Mouse (Mus musculus) heart, postnatal 0 days (tissue): ENCODE data around the gene Rprml. TPM values are rescaled to one million over a fixed set of nuclear protein-coding genes. Genes with fewer than 3 reads are reported as not detected.
A peak's percentile ranks its signal among the peaks of the same experiment; 100 is the strongest.

Experiments used
- ATAC-seq: fragments of 200-750 bp; cut with Nextera tagmentation; 2 replicates; pipeline ENCODE4 v1.8.0; 2017; ENCODE audit warnings: low read depth, moderate number of reproducible peaks, moderate library complexity; ENCODE audit not compliant: insufficient read depth
- DNase-seq: peaks from one replicate; pipeline ENCODE4 v3.0.0-alpha.2; 2016; ENCODE audit warnings: low spot score
- H3K27ac ChIP-seq: fragments of 300-500 bp; sonication (generic); 2 replicates; pipeline ENCODE4 v1.5.1; 2014; ENCODE audit warnings: low read depth, mild to moderate bottlenecking
- H3K27me3 ChIP-seq: fragments of 300-500 bp; sonication (generic); 2 replicates; pipeline ENCODE4 v1.6.1; 2014; ENCODE audit warnings: low read length, mixed read lengths; ENCODE audit not compliant: control insufficient read depth, insufficient read depth
- H3K36me3 ChIP-seq: fragments of 300-500 bp; sonication (generic); replicated peaks from 2 replicates; pipeline ENCODE4 v1.6.1; 2014; ENCODE audit warnings: low read length, mixed read lengths; ENCODE audit not compliant: control insufficient read depth, insufficient read depth
- H3K4me1 ChIP-seq: fragments of 300-500 bp; sonication (generic); 2 replicates; pipeline ENCODE4 v1.6.1; 2014; ENCODE audit warnings: antibody characterized with exemption; ENCODE audit not compliant: control insufficient read depth, insufficient read depth
- H3K4me2 ChIP-seq: fragments of 300-500 bp; sonication (generic); 2 replicates; pipeline ENCODE4 v1.6.1; 2014; ENCODE audit warnings: low read depth, mild to moderate bottlenecking, low read length, moderate library complexity
- H3K4me3 ChIP-seq: fragments of 300-500 bp; sonication (generic); 2 replicates; pipeline ENCODE4 v1.5.1; 2014; ENCODE audit warnings: low read depth, low read length
- H3K9ac ChIP-seq: fragments of 300-500 bp; sonication (generic); replicated peaks from 2 replicates; pipeline ENCODE4 v1.6.1; 2014; ENCODE audit warnings: low read depth, low read length, mixed read lengths
- H3K9me3 ChIP-seq: fragments of 300-500 bp; sonication (generic); replicated peaks from 2 replicates; pipeline ENCODE4 v1.6.1; 2016; ENCODE audit warnings: low read length; ENCODE audit not compliant: control insufficient read depth
- CTCF ChIP-seq: IDR thresholded peaks from 2 replicates; pipeline ENCODE4 v1.5.1; 2016; ENCODE audit warnings: antibody characterized with exemption, control low read depth, low read depth
- EP300 ChIP-seq: IDR thresholded peaks from 2 replicates; pipeline ENCODE4 v1.6.1; 2016; ENCODE audit warnings: antibody characterized with exemption, low read depth
- WGBS: fragments of 180-500 bp; shearing (Covaris S2); extraction: QIAGEN DNeasy Blood & Tissue Kit; methylation state at CpG from one replicate; pipeline ENCODE4 v1.1.7; 2014; 5-methylcytosine and 5-hydroxymethylcytosine counted together
- polyA plus RNA-seq: library from polyadenylated mRNA; unstranded; fragments of >200 nt; fragmentation: Nextera tagmentation; extraction: Ambion mirVana; gene quantifications from 2 replicates; pipeline ENCODE4 v1.2.1, GENCODE M21; 2015
- total RNA-seq: library from RNA; depleted of rRNA; stranded (reverse); fragments of >200 nt; gene quantifications from 2 replicates; pipeline ENCODE4 v1.2.3, GENCODE M21; 2014; ENCODE audit warnings: low replicate concordance

The Rprml gene
- total and polyA plus RNA-seq, 2 experiments from 2014 or later = 0.15 TPM; not detected in 1

GRCm38 (mm10) chr11:103635481-103635880 lies 13.9 kb upstream of the Rprml start:
- no peak overlapping the region for H3K27ac ChIP-seq
- no peak for ATAC-seq

GRCm38 (mm10) chr11:103636261-103636660 lies 13.1 kb upstream of the Rprml start:
- TF ChIP-seq EP300 = no peak
- no peak for TF ChIP-seq CTCF
- DNase-seq (no peak), ATAC-seq (no peak)
- no peak overlapping the region for H3K27ac ChIP-seq
- no peak overlapping the region for H3K4me3 ChIP-seq
- peaks cover 32% of the 10 kb centered on the region for H3K27me3 ChIP-seq
- 71% methylated on average over 6 of the region's 6 CpGs for WGBS
- H3K9me3 ChIP-seq = no peaks in the 10 kb centered on the region
- H3K9ac ChIP-seq = no peak overlapping the region
- H3K4me2 ChIP-seq = no peak overlapping the region
- H3K4me1 ChIP-seq = no peaks in the 10 kb centered on the region
- H3K36me3 ChIP-seq = no peaks in the 10 kb centered on the region

More at GRCm38 (mm10) chr11:103635481-103635880, 13.9 kb upstream of the Rprml start:
- Histone ChIP-seq H3K27me3 (peaks cover 28% of the 10 kb centered on the region), H3K36me3 (no peaks in the 10 kb centered on the region), H3K9ac (no peak overlapping the region), H3K4me1 (no peaks in the 10 kb centered on the region), H3K4me3 (no peak overlapping the region), H3K4me2 (no peak overlapping the region), H3K9me3 (no peaks in the 10 kb centered on the region)
- TF ChIP-seq EP300 = no peak
- 58% methylated on average over 3 of the region's 3 CpGs for WGBS
- no peak for DNase-seq

- H3K27ac ChIP-seq = no peak within 1 kb of the TSS
- no peak within 1 kb of the TSS for H3K9ac ChIP-seq
- no peak for ATAC-seq
- H3K36me3 ChIP-seq = no peaks in the 10 kb centered on the region
- TF ChIP-seq EP300 = no peak
- TF ChIP-seq CTCF = no peak
- no peak for DNase-seq
- no peak within 1 kb of the TSS for H3K4me2 ChIP-seq
- no peaks in the 10 kb centered on the region for H3K4me1 ChIP-seq
- H3K9me3 ChIP-seq = no peaks in the 10 kb centered on the region
- 68% methylated on average over 3 of the region's 3 CpGs for WGBS
- no peak within 1 kb of the TSS for H3K4me3 ChIP-seq
- H3K27me3 ChIP-seq = peaks cover 32% of the 10 kb centered on the region
Measured at GRCm38 (mm10) chr11:103638790-103639189, 10.6 kb upstream of the Rprml start, which contains the start of gene Lyzl6. Gene Lyzl6 (minus strand): TSS chr11:103638890.

GRCm38 (mm10) chr11:103639407-103639946 lies 9.9 kb upstream of the Rprml start:
- H3K4me2 ChIP-seq = no peak overlapping the region
- 2% methylated on average over 10 of the region's 10 CpGs for WGBS

GRCm38 (mm10) chr11:103643211-103643610 lies 6.2 kb upstream of the Rprml start:
- ATAC-seq (no peak), DNase-seq (no peak)
- Histone ChIP-seq H3K4me1 (no peaks in the 10 kb centered on the region), H3K9me3 (no peaks in the 10 kb centered on the region), H3K4me3 (no peak overlapping the region), H3K9ac (no peak overlapping the region), H3K27ac (no peak overlapping the region), H3K27me3 (peaks cover 40% of the 10 kb centered on the region), H3K4me2 (no peak overlapping the region), H3K36me3 (no peaks in the 10 kb centered on the region)
- TF ChIP-seq CTCF (no peak), EP300 (no peak)
- 64% methylated on average over 9 of the region's 9 CpGs for WGBS

More at GRCm38 (mm10) chr11:103639407-103639946, 9.9 kb upstream of the Rprml start:
- DNase-seq (peak; percentile 46), ATAC-seq (no peak)
- Histone ChIP-seq H3K9ac (no peak overlapping the region), H3K27ac (no peak overlapping the region), H3K36me3 (no peaks in the 10 kb centered on the region), H3K4me1 (no peaks in the 10 kb centered on the region), H3K9me3 (no peaks in the 10 kb centered on the region), H3K27me3 (peaks cover 32% of the 10 kb centered on the region), H3K4me3 (no peak overlapping the region)
- no peak for TF ChIP-seq EP300
- peak; percentile 90 for TF ChIP-seq CTCF

- no peak for DNase-seq
- no peaks in the 10 kb centered on the region for H3K36me3 ChIP-seq
- no peak overlapping the region for H3K9ac ChIP-seq
- WGBS = 60% methylated on average over 8 of the region's 8 CpGs
- H3K27me3 ChIP-seq = peaks cover 43% of the 10 kb centered on the region
- no peak for TF ChIP-seq CTCF
- TF ChIP-seq EP300 = no peak
- H3K9me3 ChIP-seq = no peaks in the 10 kb centered on the region
- no peak overlapping the region for H3K4me2 ChIP-seq
- peaks cover 4% of the 10 kb centered on the region; the same call in 1 of the 2 replicates for H3K4me1 ChIP-seq
- no peak overlapping the region for H3K27ac ChIP-seq
- ATAC-seq = no peak
- H3K4me3 ChIP-seq = no peak overlapping the region
Measured at GRCm38 (mm10) chr11:103645731-103646130, 3.6 kb upstream of the Rprml start.
